Mouse (Mus musculus) small intestine, adult 2 months (tissue): ENCODE results near the gene Ephb1. TPM values are rescaled to one million over a fixed set of nuclear protein-coding genes. Genes with fewer than 3 reads are reported as not detected.

Experiments used
- H3K27ac ChIP-seq: fragments of 200-500 bp; 2 replicates; pipeline ENCODE4 v1.5.1; 2012; ENCODE audit warnings: low read depth, low read length, control low read depth, inconsistent platforms; ENCODE audit not compliant: insufficient read depth
- H3K27me3 ChIP-seq: fragments of 200-500 bp; 2 replicates; pipeline ENCODE4 v1.6.1; 2012; ENCODE audit warnings: mild to moderate bottlenecking, moderate library complexity, low read length, inconsistent platforms; ENCODE audit not compliant: control insufficient read depth, insufficient read depth
- H3K36me3 ChIP-seq: fragments of 200-500 bp; 2 replicates; pipeline ENCODE4 v1.6.1; 2012; ENCODE audit warnings: mild to moderate bottlenecking, low read length, control low read depth, inconsistent platforms; ENCODE audit not compliant: control insufficient read depth, insufficient read depth
- H3K4me1 ChIP-seq: fragments of 200-500 bp; 2 replicates; pipeline ENCODE4 v1.6.1; 2012; ENCODE audit warnings: low read length, inconsistent platforms, mixed read lengths; ENCODE audit not compliant: control insufficient read depth, insufficient read depth, insufficient read length
- H3K4me3 ChIP-seq: fragments of 200-500 bp; 2 replicates; pipeline ENCODE4 v1.5.1; 2012; ENCODE audit warnings: low read depth, mild to moderate bottlenecking, control low read depth, inconsistent platforms, low read length, moderate library complexity
- CTCF ChIP-seq: fragments of 200-500 bp; IDR thresholded peaks from 2 replicates; pipeline ENCODE4 v1.5.1; 2012; ENCODE audit warnings: low read depth, mild to moderate bottlenecking, control low read depth, inconsistent platforms, low read length, moderate library complexity, mixed read lengths; ENCODE audit not compliant: insufficient replicate concordance, insufficient read length; ENCODE audit errors: extremely low read depth
- POLR2A ChIP-seq: fragments of 200-500 bp; IDR thresholded peaks from 2 replicates; pipeline ENCODE4 v1.6.1; 2012; ENCODE audit warnings: low read depth, mild to moderate bottlenecking, control low read depth, inconsistent platforms, low read length, moderate library complexity
- WGBS: fragments of 180-500 bp; shearing (Covaris S2); methylation state at CpG from one replicate; pipeline ENCODE4 v1.1.7; 2018; 5-methylcytosine and 5-hydroxymethylcytosine counted together
- polyA plus RNA-seq: library from polyadenylated mRNA; depleted of rRNA; stranded (reverse); fragments of >200 nt; gene quantifications from 2 replicates; pipeline ENCODE4 v1.2.3, GENCODE M21; 2012

The Ephb1 gene
- polyA plus RNA-seq, 1 experiment: 1.0 TPM

DNA sequence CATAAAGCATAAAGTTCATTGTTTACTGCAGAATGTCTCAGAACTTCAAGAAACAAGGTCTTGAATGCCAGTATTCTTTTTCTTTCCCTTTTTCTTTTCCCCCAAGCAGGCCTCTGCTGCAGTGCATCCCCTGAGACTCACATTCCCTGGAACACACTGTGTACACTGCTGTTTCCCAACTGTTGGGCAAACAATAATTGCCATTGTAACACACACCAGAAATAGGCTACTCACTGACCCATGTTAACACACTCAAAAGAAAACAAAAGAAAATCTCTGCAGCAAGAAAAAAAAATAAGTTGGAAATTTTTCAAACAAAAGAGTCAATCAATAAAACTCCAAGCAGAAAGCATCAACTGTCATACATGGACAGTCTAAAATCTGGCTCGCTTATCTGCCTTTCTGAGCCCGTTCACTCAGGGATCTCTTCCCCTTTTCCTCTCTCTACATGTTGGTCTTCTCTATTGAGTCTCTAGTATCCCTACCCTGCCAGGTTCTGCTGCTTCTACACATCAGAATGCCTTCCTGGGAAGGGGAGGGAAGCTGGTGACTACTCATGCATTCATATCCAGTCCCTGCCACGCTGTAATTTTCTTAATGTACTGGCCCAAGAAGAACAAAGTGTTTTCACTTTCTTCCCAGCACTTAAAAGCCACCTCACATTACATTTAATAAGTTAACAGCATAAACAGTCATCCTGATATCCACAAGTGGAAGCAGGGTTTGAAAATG is 285.2 kb downstream of the Ephb1 start:
- Histone ChIP-seq H3K27me3 (no peaks in the 10 kb centered on the region), H3K4me3 (no peak overlapping the region), H3K27ac (no peak overlapping the region), H3K36me3 (no peaks in the 10 kb centered on the region), H3K4me1 (no peaks in the 10 kb centered on the region)
- no peak for TF ChIP-seq POLR2A
- TF ChIP-seq CTCF: no peak
- 72% methylated on average over 3 of the region's 3 CpGs for WGBS

- 67% methylated on average over 10 of the region's 10 CpGs for WGBS
- TF ChIP-seq POLR2A (no peak), CTCF (no peak)
- no peaks in the 10 kb centered on the region for H3K27me3 ChIP-seq
- no peak overlapping the region for H3K4me3 ChIP-seq
- no peak overlapping the region for H3K27ac ChIP-seq
- no peaks in the 10 kb centered on the region for H3K4me1 ChIP-seq
- no peaks in the 10 kb centered on the region for H3K36me3 ChIP-seq
Measured at GRCm38 (mm10) chr9:102066601-102067000, 287.9 kb downstream of the Ephb1 start.

DNA sequence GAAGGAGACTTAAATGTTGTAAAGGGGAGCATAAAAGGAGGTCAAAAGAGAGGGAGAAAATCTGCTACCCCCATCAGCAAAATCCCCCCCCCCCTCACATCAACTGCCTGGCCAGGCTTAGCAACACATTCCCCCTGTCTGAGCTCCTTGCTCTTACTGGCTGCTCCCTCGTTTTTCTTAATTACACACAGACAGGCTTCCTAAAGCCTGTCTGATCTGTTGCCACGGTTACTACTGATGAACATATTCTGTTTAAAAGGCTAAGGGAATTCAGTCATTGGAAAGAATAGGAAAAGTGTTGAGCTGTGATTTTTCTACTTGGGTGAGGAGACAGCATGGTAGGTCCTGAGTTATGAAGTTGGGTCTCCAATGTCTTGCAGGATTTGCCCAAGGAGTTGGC is 308.6 kb downstream of the Ephb1 start:
- H3K27me3 ChIP-seq: no peaks in the 10 kb centered on the region
- no peak overlapping the region for H3K4me3 ChIP-seq
- no peaks in the 10 kb centered on the region for H3K4me1 ChIP-seq
- TF ChIP-seq POLR2A (no peak), CTCF (no peak)
- no peak overlapping the region for H3K27ac ChIP-seq
- no peaks in the 10 kb centered on the region for H3K36me3 ChIP-seq
- WGBS: 38% methylated on average over 2 of the region's 2 CpGs

DNA sequence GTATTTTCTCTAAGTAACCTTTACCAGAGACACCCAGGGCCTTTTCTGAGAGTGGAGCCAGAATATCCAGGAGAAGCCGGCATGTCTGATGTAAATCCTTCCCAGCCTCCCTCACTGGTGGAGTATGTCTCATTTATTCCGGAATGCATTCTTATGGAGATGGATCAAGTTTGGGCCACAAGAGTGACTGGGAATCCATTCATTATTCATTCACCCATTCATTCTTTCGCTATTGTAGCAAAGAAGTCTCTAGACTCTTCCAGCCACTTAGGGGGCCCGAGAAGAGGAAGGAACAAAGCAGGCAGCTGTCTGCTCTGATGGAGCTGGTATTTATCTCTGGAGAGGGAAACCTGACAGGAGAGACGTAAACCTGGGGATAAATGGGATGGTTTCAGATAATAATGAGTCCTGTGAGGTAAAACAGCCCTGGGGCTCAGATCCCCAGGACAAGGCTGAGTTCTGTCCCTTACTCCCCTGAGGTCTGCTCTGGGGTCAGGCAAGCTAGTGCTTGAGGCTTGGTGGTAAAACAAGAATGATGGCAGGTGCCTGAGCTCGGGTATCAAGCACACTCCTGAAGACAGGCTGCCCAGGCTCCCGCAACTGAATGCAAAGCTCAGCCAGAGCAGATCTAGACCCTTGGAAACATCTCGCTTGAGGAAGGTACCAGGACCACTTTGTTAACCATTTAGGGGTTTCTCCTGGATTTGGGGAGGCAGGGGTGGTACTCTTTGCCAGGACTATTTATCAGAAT is 309.2 kb downstream of the Ephb1 start:
- H3K27ac ChIP-seq: no peak overlapping the region
- H3K27me3 ChIP-seq: no peaks in the 10 kb centered on the region
- no peaks in the 10 kb centered on the region for H3K36me3 ChIP-seq
- H3K4me1 ChIP-seq: no peaks in the 10 kb centered on the region
- no peak overlapping the region for H3K4me3 ChIP-seq
- TF ChIP-seq CTCF (no peak), POLR2A (no peak)
- 57% methylated on average over 8 of the region's 8 CpGs for WGBS

GRCm38 (mm10) chr9:102039011-102039733 is 315.3 kb downstream of the Ephb1 start:
- no peaks in the 10 kb centered on the region for H3K4me1 ChIP-seq
- TF ChIP-seq CTCF (no peak), POLR2A (no peak)
- no peak overlapping the region for H3K27ac ChIP-seq
- 50% methylated on average over 6 of the region's 6 CpGs for WGBS
- H3K27me3 ChIP-seq: no peaks in the 10 kb centered on the region
- no peaks in the 10 kb centered on the region for H3K36me3 ChIP-seq
- no peak overlapping the region for H3K4me3 ChIP-seq

GRCm38 (mm10) chr9:102036132-102036531 is 318.4 kb downstream of the Ephb1 start:
- no peak overlapping the region for H3K27ac ChIP-seq
- no peaks in the 10 kb centered on the region for H3K4me1 ChIP-seq
- no peak for TF ChIP-seq POLR2A
- no peaks in the 10 kb centered on the region for H3K27me3 ChIP-seq
- WGBS: 56% methylated on average over 5 of the region's 5 CpGs
- no peaks in the 10 kb centered on the region for H3K36me3 ChIP-seq
- no peak overlapping the region for H3K4me3 ChIP-seq

DNA sequence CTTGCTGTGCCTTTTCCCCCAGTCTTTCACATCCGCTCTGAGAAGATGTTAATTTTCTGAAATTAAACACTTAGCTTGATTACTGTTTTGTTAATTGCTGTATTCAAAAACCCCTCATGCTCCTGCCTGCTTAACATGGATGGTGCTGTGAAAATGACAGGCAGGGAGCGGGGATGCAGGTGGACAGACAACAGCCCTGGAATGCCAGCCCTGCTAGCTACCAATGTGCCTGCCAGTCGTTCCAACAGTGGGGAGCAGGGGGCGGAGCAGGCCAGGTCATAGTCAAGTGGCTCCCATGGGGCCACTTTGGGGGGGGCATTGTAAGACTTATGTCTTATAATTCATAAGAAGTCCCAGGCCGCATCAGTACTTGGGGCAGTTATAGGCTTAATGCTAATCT is 321.3 kb downstream of the Ephb1 start:
- 78% methylated on average over 5 of the region's 5 CpGs for WGBS
- Histone ChIP-seq H3K36me3 (no peaks in the 10 kb centered on the region), H3K27me3 (no peaks in the 10 kb centered on the region), H3K27ac (no peak overlapping the region), H3K4me1 (no peaks in the 10 kb centered on the region), H3K4me3 (no peak overlapping the region)
- TF ChIP-seq CTCF (no peak), POLR2A (no peak)
